Mouse (Mus musculus) mouse trophoblast stem cell (cell line): ENCODE data around the gene Rnf220.
"Not testable (repeated sequence)": the region's sequence is repeated elsewhere in the genome, so short reads cannot be mapped to it uniquely, and the experiment has no call there.

Experiments
- in situ Hi-C, 2 experiments: fragments of 300-500 bp; cut with MseI, MboI; formaldehyde crosslinking; loops; 2 replicates in 1 of 2; 3 replicates in 1 of 2; pipeline ENCODE4 v1.15.1; 2025

Rnf220 gene

DNA sequence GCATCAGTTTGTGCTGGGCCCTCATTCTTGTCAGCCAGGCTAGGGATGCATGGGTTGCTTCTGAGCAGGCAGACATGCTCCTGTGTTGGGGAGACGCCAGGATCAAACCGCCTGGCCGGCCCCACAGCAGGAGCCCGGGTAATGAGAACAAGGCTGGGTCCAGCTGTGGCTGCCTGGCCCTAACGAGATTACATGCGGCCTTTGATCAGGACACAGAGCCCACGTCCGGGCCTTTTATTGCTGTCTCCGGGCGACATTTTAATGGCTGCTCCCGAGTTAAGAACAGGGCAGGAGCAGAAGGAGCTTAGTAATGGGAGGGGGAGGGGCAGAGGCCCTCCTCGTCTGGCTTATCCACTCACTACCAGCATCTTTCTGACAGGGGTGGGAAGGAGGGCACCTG is 224.4 kb downstream of the Rnf220 start:
- in situ Hi-C loops = loop anchor here in 1 of 2 experiments (5.0 kb wide), 1 partner anchor 40 kb away; no protein-coding TSS in a partner anchor

GRCm38 (mm10) chr4:117270278-117270677 is 226.6 kb downstream of the Rnf220 start:
- in situ Hi-C loops = loop anchor here in 1 of 2 experiments (5.0 kb wide), 1 partner anchor 42 kb away; no protein-coding TSS in a partner anchor

- in situ Hi-C loops = loop anchor here (5.0 kb wide), 1 partner anchor 36 kb away; no protein-coding TSS in a partner anchor
These were observed 228.9 kb downstream of the Rnf220 start for GRCm38 (mm10) chr4:117267831-117268437.

- in situ Hi-C loops = loop anchor here (5.0 kb wide), 1 partner anchor 35 kb away; no protein-coding TSS in a partner anchor
These were observed 229.6 kb downstream of the Rnf220 start for GRCm38 (mm10) chr4:117267284-117267683.

DNA sequence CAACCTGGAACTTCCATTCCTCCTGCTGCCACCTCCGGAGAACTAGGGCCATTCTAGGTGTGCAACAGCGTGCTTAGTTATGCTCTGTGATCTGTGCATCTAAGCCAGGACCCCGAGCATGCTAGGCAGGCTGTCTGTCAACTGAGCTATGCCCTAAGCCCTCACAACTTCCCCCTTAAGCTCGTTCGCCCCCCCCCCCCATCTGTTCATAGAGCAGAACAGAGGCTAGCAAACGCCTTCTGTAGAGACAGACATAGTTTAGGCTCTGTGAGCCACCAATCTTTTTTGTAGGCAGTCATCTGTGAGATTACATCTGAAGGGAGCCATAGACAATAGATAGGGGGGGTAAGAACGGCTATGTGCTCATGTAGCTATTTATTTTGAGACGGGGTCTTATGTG is 233.9 kb downstream of the Rnf220 start:
- in situ Hi-C loops = no loop called here

GRCm38 (mm10) chr4:117262101-117262913 is 234.5 kb downstream of the Rnf220 start:
- in situ Hi-C loops = no loop called here

DNA sequence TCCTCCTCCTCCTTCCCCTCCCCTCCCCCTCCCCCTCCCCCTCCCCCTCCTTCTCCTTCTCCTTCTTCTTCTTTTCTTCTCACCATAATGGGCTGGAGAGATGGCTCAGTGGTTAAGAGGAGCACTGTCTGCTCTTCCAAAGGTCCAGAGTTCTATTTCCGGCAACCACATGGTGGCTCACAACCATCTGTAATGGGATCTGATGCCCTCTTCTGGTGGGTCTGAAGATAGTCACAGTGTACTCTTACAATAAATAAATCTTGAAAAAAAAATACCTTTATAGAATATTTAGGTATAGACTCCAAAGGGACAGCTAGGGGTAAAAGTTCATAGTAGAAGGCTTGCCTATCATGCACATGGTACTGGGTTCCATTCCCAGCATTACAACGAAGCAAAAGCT is 235.6 kb downstream of the Rnf220 start:
- in situ Hi-C loops = no loop called here

DNA sequence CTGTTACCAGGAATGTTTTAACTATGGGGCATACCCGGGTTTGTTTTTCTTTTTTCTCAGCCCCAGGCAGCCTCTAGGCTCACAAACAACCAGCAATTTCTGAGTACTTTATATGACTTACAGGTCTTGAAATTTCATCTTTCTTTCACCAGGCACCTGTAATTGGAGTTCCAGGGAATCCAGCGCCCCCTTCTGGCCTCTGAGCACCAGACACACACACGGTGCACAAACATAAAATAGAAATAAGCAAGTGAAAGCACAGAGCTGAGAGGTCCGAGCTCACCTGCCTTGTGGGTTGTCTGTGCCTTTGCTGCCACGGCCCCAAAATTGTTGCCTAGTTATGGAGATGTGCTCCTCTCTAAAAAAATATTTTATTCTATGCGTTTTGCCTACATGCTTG is 236.9 kb downstream of the Rnf220 start:
- in situ Hi-C loops = not testable (repeated sequence)

DNA sequence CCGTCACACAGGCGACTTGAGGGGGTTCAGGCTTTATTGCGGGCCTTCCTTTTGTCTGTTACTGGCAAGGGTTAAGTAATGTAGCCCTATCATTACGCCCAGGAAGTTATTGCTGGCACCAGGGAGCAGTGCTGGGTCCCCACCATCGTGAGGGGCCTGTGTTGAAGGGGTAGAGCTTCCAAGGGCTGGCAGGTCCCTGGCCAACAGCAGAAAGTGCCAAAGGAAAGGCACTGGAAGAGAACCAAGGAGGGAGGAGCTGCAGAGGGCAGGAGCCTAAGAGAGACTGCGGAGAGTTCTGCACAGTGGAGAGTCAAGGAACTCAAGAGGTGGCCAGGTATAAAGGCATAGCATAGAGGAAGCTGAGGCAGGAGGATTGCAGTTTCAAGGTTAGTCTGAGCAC is 242.2 kb downstream of the Rnf220 start:
- in situ Hi-C loops = no loop called here

DNA sequence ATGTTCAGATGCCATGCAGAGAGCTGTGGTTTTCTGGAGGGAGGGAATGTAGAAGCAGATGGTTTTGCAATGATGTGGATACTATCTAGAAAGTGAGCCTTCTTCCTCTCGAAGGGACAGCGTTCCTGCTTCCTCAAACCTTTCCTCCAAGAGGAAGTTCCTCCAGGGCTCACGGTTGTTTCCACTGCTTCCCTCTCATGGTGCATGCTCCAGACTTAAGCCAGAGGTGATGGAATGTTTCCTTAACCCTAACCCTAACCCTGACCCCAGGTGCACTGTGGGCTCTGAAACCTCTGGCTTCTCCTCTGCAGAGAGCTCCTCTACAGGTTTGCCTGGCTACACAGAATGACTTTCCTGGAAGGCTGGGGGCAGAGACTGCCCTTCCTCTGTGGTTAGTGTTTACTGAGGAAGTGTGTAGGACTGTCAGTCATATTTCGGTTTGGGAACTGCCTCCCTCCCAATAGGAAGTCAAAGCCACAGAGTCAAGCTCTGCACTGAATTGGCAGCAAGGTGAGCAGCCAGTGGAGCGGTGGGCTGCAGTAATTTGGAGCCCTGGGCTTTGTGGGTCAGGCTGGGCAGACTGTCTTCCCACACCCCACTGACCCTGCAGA is 242.7 kb downstream of the Rnf220 start:
- in situ Hi-C loops = no loop called here

DNA sequence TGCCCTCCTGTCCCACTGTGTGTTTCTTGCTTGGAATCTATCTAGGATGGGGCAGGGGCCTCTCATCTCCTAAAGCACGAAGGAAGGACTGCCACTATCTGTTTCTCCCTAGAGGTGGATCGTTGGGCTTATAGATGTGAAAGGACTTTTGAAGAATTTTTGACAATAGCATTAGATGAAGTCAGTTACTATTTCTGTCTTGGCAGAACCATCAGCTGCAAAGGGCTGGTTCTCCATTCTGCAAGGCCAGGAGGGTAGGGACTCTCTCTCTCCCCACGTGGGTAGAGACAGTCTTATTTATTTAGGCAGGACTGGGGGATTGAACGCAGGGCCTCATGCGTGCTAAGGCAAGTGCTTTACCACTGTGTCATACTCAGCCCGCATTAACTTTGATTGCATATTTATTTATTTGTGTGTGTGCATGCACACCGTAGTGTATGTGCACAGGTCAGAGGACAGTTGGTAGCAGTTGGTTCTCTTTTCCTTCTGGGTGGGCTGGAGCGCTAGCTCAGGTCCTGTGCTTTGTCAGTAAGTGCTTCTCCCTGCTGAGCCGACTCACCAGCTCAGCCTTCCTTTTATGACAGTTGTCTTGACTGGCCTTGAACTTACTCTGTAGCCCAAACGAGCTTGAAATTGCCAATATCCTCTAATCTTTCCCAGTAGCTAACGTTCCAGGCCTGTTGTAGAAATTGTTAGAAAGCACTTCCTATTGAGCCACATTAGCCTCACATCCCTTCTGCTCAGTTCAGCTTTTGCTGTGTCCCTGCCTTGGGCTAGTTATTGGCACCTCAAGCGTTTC is 243.4 kb downstream of the Rnf220 start:
- in situ Hi-C loops = no loop called here

DNA sequence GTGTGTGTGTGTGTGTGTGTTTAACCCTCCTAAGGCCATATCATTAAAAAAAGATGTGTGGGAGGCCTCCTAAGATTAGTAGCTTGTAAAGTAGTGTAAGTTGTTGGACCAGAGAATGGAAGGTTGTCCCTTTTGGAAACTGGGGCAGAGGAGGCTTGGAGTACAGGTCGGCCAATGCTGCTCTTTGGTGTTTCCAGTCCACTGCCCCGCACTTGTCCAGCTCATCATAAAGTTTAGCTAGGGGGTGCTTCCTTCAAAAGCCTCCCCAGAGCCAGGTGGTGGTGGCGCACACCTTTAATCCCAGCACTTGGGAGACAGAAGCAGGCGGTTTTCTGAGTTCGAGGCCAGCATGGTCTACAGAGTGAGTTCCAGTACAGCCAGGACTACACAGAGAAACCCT is 244.1 kb downstream of the Rnf220 start:
- in situ Hi-C loops = no loop called here

GRCm38 (mm10) chr4:117252351-117252750 is 244.5 kb downstream of the Rnf220 start:
- in situ Hi-C loops = no loop called here

- in situ Hi-C loops = no loop called here
These were observed 245.0 kb downstream of the Rnf220 start, which contains the start of the genes Tmem53 and Armh1 for GRCm38 (mm10) chr4:117251801-117252316. TSS of gene Tmem53 (plus strand) at chr4:117251951. TSS of gene Armh1 (minus strand) at chr4:117252125.

- in situ Hi-C loops = no loop called here
These were observed 245.9 kb downstream of the Rnf220 start for GRCm38 (mm10) chr4:117250982-117251381.

DNA sequence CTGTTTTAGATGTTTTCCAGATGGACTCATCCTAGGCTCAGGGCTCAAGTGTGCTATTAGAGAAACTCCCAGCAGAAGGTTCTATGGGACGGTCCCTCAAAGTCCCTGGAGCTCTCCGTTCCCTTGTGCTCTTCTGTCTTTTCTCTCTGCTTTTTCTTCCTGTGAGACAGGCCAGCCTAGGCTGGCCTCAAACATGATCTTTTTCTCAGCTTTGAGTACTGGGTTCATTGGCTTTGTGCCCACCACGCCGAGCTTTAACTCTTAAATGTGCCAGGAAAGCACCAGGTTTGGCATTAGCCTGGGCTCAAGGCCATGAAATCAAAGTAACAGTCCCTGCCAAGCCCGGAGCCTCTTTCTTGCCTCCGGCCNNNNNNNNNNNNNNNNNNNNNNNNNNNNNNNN is 256.0 kb downstream of the Rnf220 start:
- in situ Hi-C loops = no loop called here

DNA sequence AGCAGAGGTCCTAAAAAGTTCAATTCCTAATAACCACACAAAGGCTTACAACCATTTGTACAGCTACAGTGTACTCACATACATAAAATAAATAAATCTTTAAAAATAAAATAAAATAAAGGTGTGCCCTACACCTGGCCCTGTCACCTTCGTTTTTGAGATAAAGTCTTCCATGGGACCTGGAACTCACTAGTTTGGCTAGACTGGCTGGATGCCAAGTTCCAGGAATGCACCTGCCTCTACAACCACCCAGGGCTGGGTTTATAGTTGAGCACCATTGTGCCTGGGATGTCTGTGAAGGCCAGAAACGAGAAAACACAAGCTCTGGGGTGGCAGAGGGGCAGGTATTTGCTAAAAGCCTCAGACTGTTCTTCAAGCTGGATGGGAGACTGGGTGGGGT is 257.7 kb downstream of the Rnf220 start:
- in situ Hi-C loops = no loop called here

DNA sequence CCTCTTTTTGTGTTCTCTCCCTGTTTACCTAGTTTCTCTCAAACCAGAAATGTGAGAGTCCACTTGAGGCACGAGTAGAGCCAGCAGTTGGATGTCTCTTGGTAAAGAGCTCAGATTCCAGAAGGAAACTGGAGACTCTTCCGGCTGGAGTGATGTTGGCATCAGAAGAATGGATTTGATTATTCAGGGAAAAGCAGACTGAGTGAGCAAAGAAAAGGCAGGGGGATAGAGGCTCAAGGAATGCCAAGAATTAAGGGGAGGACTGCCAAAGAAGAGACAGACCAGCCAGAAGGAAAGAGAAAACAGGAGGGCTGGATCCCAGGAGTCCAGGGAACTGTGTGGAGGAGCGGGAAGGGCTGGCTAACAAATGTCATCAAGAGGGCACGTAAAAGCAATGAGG is 261.0 kb downstream of the Rnf220 start:
- in situ Hi-C loops = no loop called here

DNA sequence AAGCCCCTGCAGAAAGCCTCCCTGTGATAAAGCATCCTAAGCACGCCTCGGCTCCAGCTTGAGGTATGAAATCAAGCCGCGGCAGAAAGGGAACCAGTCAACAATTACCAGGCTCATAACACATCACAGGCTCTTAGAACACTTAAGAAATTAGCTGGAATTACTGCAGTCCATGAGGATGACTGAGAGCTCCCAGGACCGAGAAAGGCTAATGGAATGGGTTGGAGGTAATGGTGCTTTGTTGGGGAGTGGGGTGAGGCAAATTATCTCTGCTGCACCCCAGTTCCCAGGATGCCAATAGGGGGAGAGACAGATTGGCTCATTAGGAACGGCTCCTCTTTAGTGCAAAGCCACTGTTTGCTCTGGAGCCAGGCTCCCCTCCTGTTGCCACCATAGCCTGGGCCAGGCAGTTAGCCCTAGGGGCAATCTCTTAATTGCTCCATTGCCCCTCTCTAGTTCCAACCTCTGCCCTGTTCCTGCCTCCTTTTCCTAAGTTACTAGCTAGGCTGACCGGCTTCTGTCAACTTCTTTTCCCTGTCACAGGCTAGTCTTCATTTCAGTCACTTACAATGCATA is 262.6 kb downstream of the Rnf220 start:
- in situ Hi-C loops = loop anchor here (5.0 kb wide), 1 partner anchor 33 kb away; no protein-coding TSS in a partner anchor

DNA sequence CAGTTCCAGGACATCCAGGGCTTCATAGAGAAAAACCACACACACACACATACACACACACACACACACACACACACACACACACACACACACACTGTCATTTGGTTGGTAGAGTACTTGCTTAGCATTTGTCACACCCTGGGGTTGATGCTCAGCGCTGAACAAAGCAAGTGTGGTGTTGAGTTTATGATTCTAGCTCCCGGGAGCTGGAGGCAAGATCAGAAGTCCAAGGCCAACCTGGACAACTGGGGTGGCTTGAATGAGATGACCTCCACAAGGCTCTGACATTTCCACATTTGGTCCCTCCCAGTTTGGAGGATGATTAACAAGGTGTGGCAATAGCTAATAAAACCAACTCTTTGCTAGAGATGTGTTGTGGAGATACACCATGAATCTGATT is 265.6 kb downstream of the Rnf220 start:
- in situ Hi-C loops = loop anchor here (5.0 kb wide), 1 partner anchor 36 kb away; no protein-coding TSS in a partner anchor

- in situ Hi-C loops = loop anchor here (5.0 kb wide), 1 partner anchor 37 kb away; no protein-coding TSS in a partner anchor
These were observed 266.5 kb downstream of the Rnf220 start for GRCm38 (mm10) chr4:117230331-117230730.
